Mouse (Mus musculus): ENCODE data around the gene Esp36.
"Not testable (repeated sequence)": the region's sequence is repeated elsewhere in the genome, so short reads cannot be mapped to it uniquely, and the experiment has no call there.

Esp36 gene

DNA sequence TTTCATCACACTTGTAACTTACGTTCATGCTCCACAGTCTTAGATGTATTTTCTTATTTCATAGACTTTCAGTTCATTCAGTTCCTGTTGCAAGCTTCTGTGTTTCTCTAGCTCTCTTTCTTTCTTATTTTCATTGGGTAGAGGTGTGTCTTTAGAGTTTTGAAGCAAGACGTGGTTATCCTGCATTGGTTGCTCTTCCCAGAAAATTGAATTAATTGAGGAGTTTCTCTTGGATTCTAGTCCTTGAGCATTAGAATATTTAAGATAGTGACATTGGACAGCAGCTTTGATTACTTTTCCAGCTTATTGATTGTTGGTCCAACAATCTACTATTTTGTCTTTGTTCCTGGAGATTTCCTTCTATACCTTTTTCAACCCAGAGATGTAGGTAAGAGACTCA is at the start of gene Esp36:
Gene Esp36, minus strand, starts transcription at position 101 of the 400 bp plus-strand sequence.
- DNase-seq (ENCODE audit: low read depth, low spot score), result no peak

DNA sequence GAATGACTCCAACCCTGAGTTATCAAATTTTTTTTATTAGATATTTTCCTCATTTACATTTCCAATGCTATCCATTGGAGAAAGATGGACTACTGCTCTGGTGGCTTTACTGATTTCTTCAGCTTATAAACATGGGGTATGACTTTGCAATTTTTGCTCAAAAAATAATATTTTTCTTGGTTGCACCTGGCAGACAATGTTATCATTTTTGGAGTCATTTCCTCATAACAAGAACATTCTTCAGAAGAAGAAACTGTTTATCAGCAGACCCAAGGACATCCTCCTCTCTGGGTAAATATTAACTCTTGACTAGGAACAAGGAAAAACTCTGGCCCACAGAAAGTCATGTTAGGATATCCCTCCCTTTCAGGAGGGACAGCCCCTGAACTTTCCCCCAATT is 36.2 kb upstream of the Esp36 start:
- not testable (repeated sequence) for DNase-seq (ENCODE audit: low read depth, low spot score)

DNA sequence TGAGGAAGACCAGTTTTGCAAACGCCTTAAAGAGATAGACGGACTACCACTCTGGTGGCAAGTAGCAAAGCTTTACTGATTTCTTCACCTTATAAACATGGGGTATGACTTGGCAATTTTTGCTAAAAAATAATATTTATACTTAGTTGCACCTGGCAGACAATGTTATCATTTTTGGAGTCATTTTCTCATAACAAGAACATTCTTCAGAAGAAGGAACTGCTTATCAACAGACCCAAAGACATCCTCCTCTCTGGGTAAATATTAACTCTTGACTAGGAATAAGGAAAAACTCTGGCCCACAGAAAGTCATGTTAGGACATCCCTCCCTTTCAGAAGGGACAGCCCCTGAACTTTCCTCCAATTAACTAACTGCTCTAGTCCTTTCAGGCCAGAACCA is 30.7 kb upstream of the Esp36 start:
- DNase-seq (ENCODE audit: low read depth, low spot score), result no peak

DNA sequence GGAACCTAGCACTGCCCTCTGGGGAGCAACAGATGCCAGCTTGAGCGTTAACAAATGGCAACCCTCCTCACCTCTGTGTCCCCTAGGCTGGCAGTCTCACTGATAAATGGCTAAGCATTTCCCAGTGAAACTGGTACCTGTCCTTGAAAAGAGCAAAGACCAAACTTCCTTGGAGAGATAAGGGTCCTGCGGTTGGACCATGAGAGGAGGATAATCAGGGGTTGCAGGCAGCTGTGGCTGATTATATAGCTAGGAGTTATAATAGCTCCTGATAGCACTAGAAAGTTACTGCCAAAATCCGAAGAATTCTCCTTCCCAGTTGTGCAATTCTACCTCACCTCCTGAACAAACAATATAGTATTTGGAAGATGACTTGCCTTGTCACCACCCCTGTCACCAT is 13.8 kb downstream of the Esp36 start:
- DNase-seq (ENCODE audit: low read depth, low spot score), result no peak

DNA sequence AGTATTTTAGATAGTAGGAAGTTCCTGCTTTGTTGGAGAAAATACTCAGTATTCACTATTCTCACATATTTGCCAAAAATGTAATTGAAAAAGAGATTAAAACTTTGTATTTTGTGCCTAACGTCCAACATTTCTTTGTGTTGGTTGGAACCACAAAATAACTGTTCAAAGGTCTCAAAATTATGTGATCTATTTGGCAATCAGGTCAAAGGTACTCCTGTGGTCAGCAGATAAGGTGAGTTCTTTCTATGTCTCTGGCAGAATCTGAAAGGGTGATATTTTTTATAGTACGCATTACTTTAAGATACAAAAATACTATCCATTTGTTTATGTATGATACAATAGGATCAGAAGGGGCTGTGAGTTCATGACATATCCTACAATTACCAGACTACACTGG is 28.2 kb downstream of the Esp36 start:
- no peak for DNase-seq (ENCODE audit: low read depth, low spot score)
